Mouse (Mus musculus): Measurements from ENCODE around the gene Hoxa11.

- TF ChIP-seq CEBPB (IDR thresholded peaks at IDR 0.05; ENCODE audit: insufficient read depth, poor library complexity, severe bottlenecking) (no peak), POLR2AphosphoS2 (IDR thresholded peaks at IDR 0.05; ENCODE audit: insufficient read length, low read depth) (no peak), USF1 (IDR thresholded peaks at IDR 0.05; ENCODE audit: low read depth) (no peak), TCF3 (IDR thresholded peaks at IDR 0.05; ENCODE audit: insufficient read length, low read depth) (no peak), TCF12 (IDR thresholded peaks at IDR 0.05; ENCODE audit: insufficient read depth, poor library complexity, severe bottlenecking) (no peak), POLR2A (IDR thresholded peaks at IDR 0.05; ENCODE audit: insufficient read length, low read depth) (no peak), E2F4 (IDR thresholded peaks at IDR 0.05; ENCODE audit: insufficient read depth) (no peak), MYOD1 (IDR thresholded peaks at IDR 0.05; ENCODE audit: control insufficient read depth in 1 of 3, insufficient read length in 2 of 3, low read depth in 2 of 3) (no peak), MAX (IDR thresholded peaks at IDR 0.05; ENCODE audit: low read depth) (no peak)
Observed at GRCm38 (mm10) chr6:52242801-52243332, 2.7 kb downstream of the Hoxa11 start.

Data from myocyte (in vitro differentiated cells).